Mouse (Mus musculus) thymus, adult 2 months (tissue): ENCODE measurements at regions not wholly inside any gene's neighbourhood (a gene's known extent, or its start where the extent isn't known, plus 50 kb on each side); places are given as distances from the start of the nearest gene placed in this dataset.

ENCODE experiments used
- CTCF ChIP-seq: fragments of 200-500 bp; IDR thresholded peaks from 2 replicates; pipeline ENCODE4 v1.5.1; 2012; ENCODE audit warnings: mild to moderate bottlenecking, control low read depth, low read length, moderate library complexity, borderline replicate concordance; ENCODE audit not compliant: control insufficient read depth, poor library complexity, insufficient read depth; ENCODE audit errors: extremely low read depth
- POLR2A ChIP-seq: fragments of 200-500 bp; IDR thresholded peaks from 2 replicates; pipeline ENCODE4 v1.6.1; 2012; ENCODE audit warnings: mild to moderate bottlenecking, low read length, control low read depth, moderate library complexity; ENCODE audit not compliant: control insufficient read depth, poor library complexity, insufficient read depth; ENCODE audit errors: extremely low read depth

DNA sequence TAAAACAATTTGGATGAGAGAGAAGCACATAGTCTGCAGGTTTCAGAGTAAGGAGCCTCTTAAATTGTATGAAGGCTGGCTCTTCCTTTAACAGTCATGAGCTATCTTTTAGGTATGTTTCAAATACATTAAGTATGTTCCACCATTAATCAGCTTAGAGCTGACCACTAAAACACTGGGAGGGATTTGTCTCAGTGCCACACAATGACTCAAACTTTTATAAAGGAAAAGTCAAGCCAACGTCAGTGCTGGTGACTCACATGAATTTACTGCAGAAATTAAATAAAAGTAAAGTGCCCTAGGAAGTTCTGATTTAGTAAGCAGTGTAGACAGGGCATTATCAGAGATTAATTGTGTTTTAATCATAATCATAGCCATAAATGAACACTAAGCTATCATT lies 118.6 kb upstream of the Nrp1 start:
- TF ChIP-seq POLR2A = no peak
- TF ChIP-seq CTCF = no peak
